Mouse (Mus musculus) fat pad, adult 2 months (tissue): Measurements from ENCODE around the gene Raver2.

ENCODE experiments used
- DNase-seq: peaks from one replicate; pipeline ENCODE4 v3.0.0-alpha.2; 2011; ENCODE audit warnings: low read depth, low spot score; ENCODE audit errors: extremely low read depth

Raver2 gene

DNA sequence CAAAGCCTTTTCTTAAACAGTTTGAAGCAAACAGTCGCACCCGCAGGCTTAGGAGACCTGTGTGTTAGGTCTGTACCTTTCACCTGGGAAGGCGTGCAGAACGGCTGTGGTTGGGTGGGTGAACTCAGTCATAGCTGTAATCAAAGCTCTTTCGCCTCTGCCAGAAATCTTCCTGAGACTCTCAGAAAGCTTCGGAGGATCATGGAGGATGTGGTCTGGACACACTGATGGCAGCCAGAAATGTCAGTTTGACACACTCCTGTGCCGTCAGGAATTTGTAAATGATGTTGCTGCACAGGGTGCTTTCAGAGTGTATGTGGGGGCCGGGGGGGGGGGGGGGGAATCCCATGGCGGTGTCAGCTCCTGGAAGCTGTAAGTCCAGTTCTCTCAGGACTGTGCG is 24.5 kb downstream of the Raver2 start:
- DNase-seq: no peak

- no peak for DNase-seq
These were observed 38.3 kb downstream of the Raver2 start for GRCm38 (mm10) chr4:101107122-101107521.

DNA sequence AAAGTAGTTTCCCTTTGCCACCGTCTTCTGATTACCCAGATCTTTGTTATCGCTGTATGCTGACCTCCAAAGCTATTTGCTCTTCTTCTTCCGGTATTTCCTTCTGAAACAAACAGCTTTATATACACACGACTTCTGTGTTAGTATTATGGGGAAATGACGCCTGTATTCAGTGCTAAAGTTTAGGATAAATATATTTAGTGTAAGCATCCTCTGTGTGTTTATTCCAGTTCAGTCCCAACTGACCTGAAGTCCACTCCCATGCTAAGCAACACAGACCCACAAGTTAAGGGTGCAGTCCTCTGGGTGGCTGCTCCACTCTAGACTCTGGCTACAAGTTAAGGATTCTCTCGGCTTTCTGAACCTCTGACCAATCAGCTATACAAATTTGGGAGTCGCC is 52.2 kb downstream of the Raver2 start:
- no peak for DNase-seq

- no peak for DNase-seq
These were observed 66.2 kb downstream of the Raver2 start for GRCm38 (mm10) chr4:101135013-101135412.

GRCm38 (mm10) chr4:101135909-101136308 is 67.1 kb downstream of the Raver2 start:
- DNase-seq: no peak

DNA sequence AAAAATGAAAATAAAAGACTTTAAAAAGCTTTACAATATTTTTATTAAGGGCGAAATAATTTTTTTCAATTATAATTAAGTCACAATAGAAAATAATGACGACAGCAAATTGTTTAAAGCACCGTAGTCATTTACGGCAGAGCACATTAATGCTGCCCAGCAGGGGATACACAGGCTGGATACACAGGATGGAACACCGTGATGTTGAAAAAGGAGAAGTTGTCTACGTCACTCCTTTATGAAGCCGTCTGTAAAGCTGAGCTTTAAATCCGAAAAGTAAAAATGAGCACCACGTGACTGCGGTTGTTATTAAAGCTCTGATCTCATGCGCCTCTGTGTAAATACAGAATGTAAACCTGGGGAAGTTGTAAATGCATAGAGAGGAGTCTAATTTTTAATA is 69.2 kb downstream of the Raver2 start:
- no peak for DNase-seq

DNA sequence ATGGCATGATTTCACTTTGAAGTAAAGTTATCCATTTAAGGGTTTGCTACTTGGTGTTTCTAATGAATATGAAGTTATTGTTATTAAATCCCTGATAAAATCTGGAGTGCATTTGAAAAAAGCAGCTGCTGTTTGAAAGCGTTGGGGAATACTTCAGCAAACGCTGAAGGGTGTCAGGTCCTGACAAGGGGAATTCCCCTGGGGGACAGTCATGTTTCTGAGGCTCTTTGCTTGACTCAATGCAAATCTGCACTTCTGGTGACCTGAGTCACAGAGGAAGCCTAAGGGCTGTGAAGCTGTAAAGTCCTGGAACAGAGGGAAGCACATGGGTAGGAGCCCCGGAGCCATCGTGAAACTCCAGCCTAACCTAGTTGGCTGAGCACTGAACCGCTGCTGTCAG is 73.0 kb downstream of the Raver2 start:
- DNase-seq: no peak

GRCm38 (mm10) chr4:101143901-101144300 is 75.1 kb downstream of the Raver2 start:
- DNase-seq: no peak

DNA sequence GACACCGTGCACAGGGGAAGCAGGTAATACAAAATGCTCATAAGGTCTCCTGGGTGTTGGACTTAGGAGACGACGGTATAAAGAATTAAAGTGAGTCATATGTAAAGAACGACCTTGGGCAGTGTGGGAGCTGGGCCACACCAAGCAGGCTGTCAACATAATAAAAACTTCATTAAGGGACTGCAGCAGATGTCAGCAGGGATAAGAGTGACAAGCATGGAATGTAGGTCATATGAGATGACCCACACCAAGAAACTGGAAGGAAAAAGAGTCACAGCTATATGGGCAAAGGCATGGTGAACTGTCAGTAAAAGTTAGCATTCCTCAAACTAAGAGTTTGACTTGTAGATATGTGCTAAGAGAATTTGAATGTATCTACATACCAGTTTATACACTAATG is 75.6 kb downstream of the Raver2 start:
- no peak for DNase-seq

DNA sequence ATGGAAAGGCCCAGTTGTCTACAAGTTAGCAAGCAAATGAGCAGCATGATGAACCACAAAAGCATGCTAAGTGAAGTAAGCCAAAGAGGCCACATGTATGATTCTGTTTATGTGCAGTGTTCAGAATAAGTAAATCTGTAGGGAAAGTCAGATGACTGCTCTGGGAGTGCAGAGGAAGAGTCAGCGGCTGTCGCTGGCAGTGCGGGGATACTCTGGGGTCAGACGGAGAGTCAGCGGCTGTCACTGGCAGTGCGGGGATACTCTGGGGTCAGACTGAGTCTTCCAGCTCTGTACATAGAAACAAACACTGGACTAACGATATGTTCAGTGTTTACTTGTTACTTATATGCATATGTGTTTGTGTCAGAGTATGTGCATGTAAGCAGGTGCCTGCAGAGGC is 76.0 kb downstream of the Raver2 start:
- DNase-seq: no peak

DNA sequence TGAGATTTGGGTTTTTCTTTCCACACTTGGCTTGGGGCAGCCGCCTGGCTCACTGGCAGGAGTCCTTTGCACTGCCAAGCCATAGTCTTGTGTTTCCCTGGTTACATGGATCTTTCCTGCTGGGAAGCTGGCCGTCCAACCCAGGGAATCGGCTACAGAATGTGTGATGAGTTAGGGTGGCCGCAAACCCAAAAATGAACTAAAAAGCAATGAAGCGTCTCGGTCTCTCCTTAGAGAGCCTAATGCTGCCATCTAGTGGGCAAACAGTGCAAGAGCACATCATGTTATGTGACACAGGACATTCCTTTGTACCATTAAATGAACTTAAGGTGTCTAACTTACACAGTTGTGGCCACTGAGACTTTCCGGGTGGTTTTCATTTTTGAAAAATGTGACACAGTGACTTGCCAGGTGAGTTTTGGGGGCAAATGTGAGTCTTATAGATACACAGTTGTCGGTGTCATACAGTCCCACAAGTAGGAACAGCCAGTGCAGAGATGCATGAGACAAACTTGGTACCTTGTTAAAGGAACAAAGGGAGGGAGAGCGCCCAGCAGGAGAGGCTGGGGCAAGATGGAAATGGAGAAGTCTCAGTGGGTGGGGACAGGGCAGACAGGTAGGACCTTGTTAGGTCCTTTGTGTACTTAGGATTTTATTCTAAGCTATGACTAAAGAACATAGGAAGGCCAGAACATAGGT is 77.4 kb downstream of the Raver2 start:
- DNase-seq: no peak

- no peak for DNase-seq
These were observed 78.3 kb downstream of the Raver2 start for GRCm38 (mm10) chr4:101146891-101147655.

DNA sequence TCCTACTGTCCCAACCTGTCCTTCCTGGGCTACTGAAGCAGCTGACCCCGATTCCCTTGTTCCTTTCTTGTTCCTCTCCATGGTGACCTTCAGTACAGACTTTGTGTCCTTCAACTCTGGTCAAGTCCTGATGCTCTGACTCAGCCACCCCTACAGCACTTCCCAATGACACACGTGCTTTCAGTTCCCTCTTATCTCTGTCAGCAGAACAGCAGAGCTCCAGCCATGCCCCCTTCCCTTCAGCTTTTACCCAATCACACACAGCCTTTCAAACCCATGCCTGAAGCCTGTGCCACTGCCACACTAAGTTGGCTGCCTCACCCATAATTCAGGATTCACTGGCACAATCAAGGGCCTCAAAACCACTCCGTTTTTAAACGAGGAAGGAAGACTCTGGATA is 86.8 kb downstream of the Raver2 start:
- DNase-seq: no peak

GRCm38 (mm10) chr4:101157476-101157875 is 88.7 kb downstream of the Raver2 start:
- no peak for DNase-seq

GRCm38 (mm10) chr4:101158282-101158681 is 89.5 kb downstream of the Raver2 start:
- DNase-seq: no peak

- DNase-seq: no peak
These were observed 90.5 kb downstream of the Raver2 start for GRCm38 (mm10) chr4:101159191-101159764.

DNA sequence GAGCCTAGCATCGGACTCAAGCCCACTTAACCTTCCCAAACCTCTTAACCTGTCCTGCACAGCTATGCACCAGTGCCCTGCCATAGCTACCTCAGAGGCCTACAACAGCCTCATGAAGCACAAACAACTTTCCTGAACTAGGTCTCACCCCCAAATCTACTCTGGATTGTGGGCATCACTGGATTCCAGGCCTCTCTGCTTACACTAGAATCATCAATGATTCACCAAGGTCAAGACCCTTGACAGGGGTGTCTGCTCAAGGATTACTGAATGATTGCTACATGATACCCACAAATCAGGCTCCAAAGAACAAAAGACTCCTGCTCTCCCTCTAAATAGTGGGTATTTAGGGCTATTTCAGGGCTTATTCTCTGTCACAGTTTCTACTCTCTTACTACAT is 92.0 kb downstream of the Raver2 start:
- DNase-seq: no peak

DNA sequence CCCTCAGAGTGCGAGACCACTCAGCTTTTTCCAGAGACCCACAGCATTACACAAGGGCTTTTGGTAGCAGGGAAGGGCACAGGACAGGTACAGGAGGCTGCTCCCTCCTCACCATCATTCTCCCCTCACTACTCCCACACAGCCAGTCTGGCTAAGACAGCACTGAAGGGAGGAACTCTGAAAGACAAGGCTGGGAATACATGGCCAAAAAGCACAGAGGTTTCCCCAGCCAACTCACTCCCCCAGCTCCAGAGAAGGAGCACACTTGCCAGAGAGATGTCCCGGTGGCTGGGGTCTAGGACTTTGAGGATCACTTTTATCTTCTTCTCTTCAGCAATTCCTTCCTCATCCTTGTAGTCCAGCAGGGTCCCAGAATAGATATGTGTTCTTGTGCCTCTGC is 95.4 kb downstream of the Raver2 start:
- DNase-seq: no peak

DNA sequence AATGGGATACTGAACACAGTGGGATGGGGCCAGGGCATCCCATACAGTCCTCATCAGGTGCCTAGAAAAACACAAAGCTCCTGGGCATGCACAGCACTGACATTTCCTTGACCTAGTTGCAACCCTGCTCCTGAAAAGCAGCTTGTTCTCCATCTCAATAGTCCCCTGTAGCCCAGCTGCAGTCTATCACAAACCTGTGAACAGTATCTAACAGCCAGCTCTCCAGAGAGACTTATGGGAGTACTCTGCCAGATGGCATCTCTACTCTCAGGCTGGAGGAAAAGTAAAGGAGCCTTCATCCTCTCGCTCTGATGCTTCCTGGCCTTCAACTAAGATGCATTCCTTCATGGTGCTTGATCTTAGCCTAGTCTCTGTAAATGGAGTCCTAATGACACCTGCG is 95.9 kb downstream of the Raver2 start:
- DNase-seq: no peak

- no peak for DNase-seq
These were observed 97.0 kb downstream of the Raver2 start for GRCm38 (mm10) chr4:101165776-101166175.

GRCm38 (mm10) chr4:101167777-101168176 is 99.0 kb downstream of the Raver2 start:
- no peak for DNase-seq

DNA sequence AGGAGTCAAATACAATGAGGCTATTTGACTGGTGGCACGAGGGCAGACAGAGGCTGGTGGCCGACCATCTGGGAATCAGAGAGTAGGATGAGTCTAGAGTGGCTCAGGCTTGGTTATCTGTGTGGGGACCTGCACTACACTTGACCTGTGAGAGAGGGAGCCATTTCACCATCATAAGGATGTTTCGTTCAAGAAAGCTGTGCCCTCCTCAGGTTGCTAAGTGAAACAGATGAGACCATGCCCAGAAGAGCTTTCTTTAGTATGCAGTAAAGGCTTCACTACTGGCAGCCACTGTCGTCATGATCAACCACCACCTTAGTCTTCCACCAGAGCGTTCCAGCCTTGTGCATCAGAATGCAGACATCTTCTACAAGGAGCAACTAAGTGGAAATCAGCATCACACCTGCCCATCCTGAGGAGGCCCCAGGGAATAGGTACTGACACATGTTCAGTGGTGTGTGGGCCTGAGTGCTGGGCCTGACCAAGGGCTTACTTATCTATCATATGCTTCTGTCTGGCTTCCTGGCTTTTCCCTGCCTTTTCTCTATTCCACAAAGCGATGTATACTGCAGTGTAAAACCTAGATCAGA is 99.5 kb downstream of the Raver2 start:
- DNase-seq: no peak
